Mouse (Mus musculus) hindbrain, postnatal 0 days (tissue): ENCODE measurements at regions not wholly inside any gene's neighbourhood (a gene's known extent, or its start where the extent isn't known, plus 50 kb on each side); places are given as distances from the start of the nearest gene placed in this dataset.

Experiments
- ATAC-seq: fragments of 200-750 bp; cut with Nextera tagmentation; 2 replicates; pipeline ENCODE4 v1.8.0; 2017; ENCODE audit warnings: mild to moderate bottlenecking, moderate TSS enrichment, moderate library complexity
- DNase-seq: peaks from one replicate; pipeline ENCODE4 v3.0.0-alpha.2; 2015; ENCODE audit warnings: low spot score
- H3K27ac ChIP-seq: fragments of 300-500 bp; sonication (generic); 2 replicates; pipeline ENCODE4 v1.5.1; 2014; ENCODE audit warnings: mild to moderate bottlenecking
- H3K27me3 ChIP-seq: fragments of 300-500 bp; sonication (generic); 2 replicates; pipeline ENCODE4 v1.6.1; 2014; ENCODE audit warnings: low read length, mixed read lengths; ENCODE audit not compliant: insufficient read depth
- H3K36me3 ChIP-seq: fragments of 300-500 bp; sonication (generic); 2 replicates; pipeline ENCODE4 v1.6.1; 2014; ENCODE audit warnings: low read length, mixed read lengths; ENCODE audit not compliant: insufficient read depth
- H3K4me1 ChIP-seq: fragments of 300-500 bp; sonication (generic); 2 replicates; pipeline ENCODE4 v1.6.1; 2014; ENCODE audit warnings: antibody characterized with exemption, low read length, mixed read lengths; ENCODE audit not compliant: insufficient read depth
- H3K4me2 ChIP-seq: fragments of 300-500 bp; sonication (generic); 2 replicates; pipeline ENCODE4 v1.6.1; 2014; ENCODE audit warnings: low read depth, mild to moderate bottlenecking, low read length, moderate library complexity, mixed read lengths
- H3K4me3 ChIP-seq: fragments of 300-500 bp; sonication (generic); 2 replicates; pipeline ENCODE4 v1.5.1; 2014; ENCODE audit warnings: low read length
- H3K9ac ChIP-seq: fragments of 300-500 bp; sonication (generic); replicated peaks from 2 replicates; pipeline ENCODE4 v1.6.1; 2014; ENCODE audit warnings: mild to moderate bottlenecking, low read length, moderate library complexity, mixed read lengths
- H3K9me3 ChIP-seq: fragments of 300-500 bp; sonication (generic); 2 replicates; pipeline ENCODE4 v1.6.1; 2016; ENCODE audit warnings: low read length, mixed read lengths
- CTCF ChIP-seq: IDR thresholded peaks from 2 replicates; pipeline ENCODE4 v1.5.1; 2016; ENCODE audit warnings: antibody characterized with exemption, control low read depth, low read depth
- WGBS: fragments of 180-500 bp; shearing (Covaris S2); extraction: QIAGEN DNeasy Blood & Tissue Kit; methylation state at CpG from one replicate; pipeline ENCODE4 v1.1.7; 2014; 5-methylcytosine and 5-hydroxymethylcytosine counted together

DNA sequence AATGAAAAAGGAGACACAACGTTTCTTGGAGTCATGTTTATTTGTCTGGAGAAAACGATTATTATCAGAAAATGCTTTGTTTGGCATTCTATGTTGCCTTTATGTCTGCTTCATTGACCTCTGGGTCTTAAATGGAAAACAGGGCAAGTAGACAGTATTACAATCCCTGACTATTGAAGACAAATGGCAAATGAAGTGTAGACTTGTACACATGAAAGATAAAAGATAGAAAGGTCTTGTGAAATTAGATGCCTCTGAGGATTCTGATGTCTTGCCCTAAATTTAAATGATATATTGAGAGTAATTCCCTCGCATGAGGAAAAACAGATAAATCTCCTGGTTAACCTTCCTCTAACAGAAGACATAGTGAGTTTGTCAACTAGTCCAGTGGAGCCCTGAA lies 1186.7 kb downstream of the Slitrk1 start:
- 71% methylated on average over 3 of the region's 3 CpGs for WGBS
- Histone ChIP-seq H3K36me3 (no peaks in the 10 kb centered on the region), H3K4me3 (no peak overlapping the region), H3K4me2 (no peak overlapping the region), H3K4me1 (no peaks in the 10 kb centered on the region), H3K27ac (no peak overlapping the region), H3K9me3 (no peaks in the 10 kb centered on the region), H3K9ac (no peak overlapping the region), H3K27me3 (no peaks in the 10 kb centered on the region)
- TF ChIP-seq CTCF, result no peak
- no peak for DNase-seq
- no peak for ATAC-seq

DNA sequence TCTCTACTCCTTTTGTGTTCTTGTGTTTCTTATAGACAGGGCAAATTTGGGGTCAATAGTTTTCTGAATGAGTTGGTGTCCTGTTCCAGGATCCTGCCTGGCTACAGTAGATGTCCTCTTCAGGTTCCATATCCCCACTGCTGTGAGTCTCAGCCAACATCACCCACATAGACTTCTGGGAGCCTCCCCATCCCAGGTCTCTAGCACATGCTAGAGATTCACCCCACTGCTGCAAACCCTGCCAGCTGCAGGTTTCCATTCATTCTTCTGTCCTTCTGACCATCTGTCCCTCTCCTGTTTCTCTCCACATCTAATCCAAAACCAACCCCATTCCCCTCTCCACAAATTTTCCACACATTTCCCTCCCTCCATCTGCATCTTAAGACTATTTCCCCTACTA lies 1225.6 kb downstream of the Slitrk1 start:
- DNase-seq, result no peak
- Histone ChIP-seq H3K4me2 (no peak overlapping the region), H3K9ac (no peak overlapping the region), H3K9me3 (no peaks in the 10 kb centered on the region), H3K4me3 (no peak overlapping the region), H3K36me3 (no peaks in the 10 kb centered on the region), H3K4me1 (no peaks in the 10 kb centered on the region), H3K27ac (no peak overlapping the region), H3K27me3 (no peaks in the 10 kb centered on the region)
- no peak for TF ChIP-seq CTCF
- ATAC-seq, result no peak

GRCm38 (mm10) chr14:107687261-107688019 lies 1226.5 kb downstream of the Slitrk1 start:
- Histone ChIP-seq H3K4me2 (no peak overlapping the region), H3K36me3 (no peaks in the 10 kb centered on the region), H3K9ac (no peak overlapping the region), H3K27ac (no peak overlapping the region), H3K9me3 (no peaks in the 10 kb centered on the region), H3K4me3 (no peak overlapping the region), H3K4me1 (no peaks in the 10 kb centered on the region), H3K27me3 (no peaks in the 10 kb centered on the region)
- peak; percentile 4 for DNase-seq
- no peak for ATAC-seq
- no peak for TF ChIP-seq CTCF
- WGBS, result 88% methylated on average over 3 of the region's 3 CpGs

GRCm38 (mm10) chr14:107656595-107656994 lies 1257.4 kb downstream of the Slitrk1 start:
- ATAC-seq (no peak), DNase-seq (no peak)
- TF ChIP-seq CTCF, result no peak
- H3K4me2 ChIP-seq, result no peak overlapping the region
- no peak overlapping the region for H3K4me3 ChIP-seq
- no peaks in the 10 kb centered on the region for H3K36me3 ChIP-seq
- H3K27ac ChIP-seq, result no peak overlapping the region
- H3K27me3 ChIP-seq, result no peaks in the 10 kb centered on the region
- no peaks in the 10 kb centered on the region for H3K9me3 ChIP-seq
- no peak overlapping the region for H3K9ac ChIP-seq
- WGBS, result 20% methylated on average over 3 of the region's 3 CpGs
- H3K4me1 ChIP-seq, result no peaks in the 10 kb centered on the region

GRCm38 (mm10) chr14:107615466-107615865 lies 1298.5 kb downstream of the Slitrk1 start:
- TF ChIP-seq CTCF, result no peak

DNA sequence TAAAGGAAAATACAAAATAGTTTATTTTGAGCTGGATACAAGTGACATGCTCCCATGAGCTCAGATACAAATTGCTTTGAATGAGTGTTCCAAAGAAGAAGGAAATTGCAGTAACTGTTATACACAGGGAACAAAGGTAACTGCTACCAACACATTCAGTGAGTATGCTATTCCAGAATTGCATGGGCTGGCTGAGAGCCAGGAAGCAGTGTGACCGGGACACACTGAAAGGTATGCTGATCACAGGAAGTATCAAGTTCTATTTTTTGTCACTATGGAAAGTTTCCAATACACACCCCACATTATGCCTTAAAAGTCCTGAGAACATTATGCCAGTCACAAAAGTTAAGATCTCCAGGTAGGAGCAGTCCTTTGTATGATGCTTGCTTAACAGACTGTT lies 1299.6 kb downstream of the Slitrk1 start:
- no peak for TF ChIP-seq CTCF
- DNase-seq (no peak), ATAC-seq (no peak)
- Histone ChIP-seq H3K4me1 (no peaks in the 10 kb centered on the region), H3K4me2 (no peak overlapping the region), H3K27ac (no peak overlapping the region), H3K36me3 (no peaks in the 10 kb centered on the region), H3K27me3 (no peaks in the 10 kb centered on the region), H3K9ac (no peak overlapping the region), H3K9me3 (no peaks in the 10 kb centered on the region), H3K4me3 (no peak overlapping the region)
- 24% methylated on average over 1 of the region's 1 CpGs for WGBS

More at GRCm38 (mm10) chr14:107615466-107615865, 1298.5 kb downstream of the Slitrk1 start:
- Histone ChIP-seq H3K27ac (no peak overlapping the region), H3K4me3 (no peak overlapping the region), H3K36me3 (no peaks in the 10 kb centered on the region), H3K4me2 (no peak overlapping the region), H3K9ac (no peak overlapping the region), H3K4me1 (no peaks in the 10 kb centered on the region), H3K27me3 (no peaks in the 10 kb centered on the region), H3K9me3 (no peaks in the 10 kb centered on the region)
- no peak for DNase-seq
- ATAC-seq, result no peak
- 95% methylated on average over 5 of the region's 5 CpGs for WGBS

- Histone ChIP-seq H3K4me3 (no peak overlapping the region), H3K27ac (no peak overlapping the region), H3K9ac (no peak overlapping the region), H3K36me3 (no peaks in the 10 kb centered on the region), H3K27me3 (no peaks in the 10 kb centered on the region), H3K4me1 (no peaks in the 10 kb centered on the region), H3K4me2 (no peak overlapping the region), H3K9me3 (no peaks in the 10 kb centered on the region)
- 69% methylated on average over 1 of the region's 1 CpGs for WGBS
- TF ChIP-seq CTCF, result no peak
- DNase-seq (no peak), ATAC-seq (no peak)
Measured at GRCm38 (mm10) chr14:107603198-107603597, 1310.8 kb downstream of the Slitrk1 start.
